Mouse (Mus musculus): ENCODE data around the gene Ttc16.

Gene Ttc16

GRCm38 (mm10) chr2:32741273-32742172 is 33.9 kb downstream of the Ttc16 start:
- DNase-seq = peak; percentile 83

GRCm38 (mm10) chr2:32740916-32741272 is 34.5 kb downstream of the Ttc16 start, which contains the start of gene 6330409D20Rik:
Gene 6330409D20Rik (minus strand): TSS chr2:32741016.
- no peak for DNase-seq

- no peak for DNase-seq
Observed at GRCm38 (mm10) chr2:32739311-32739710, 36.1 kb downstream of the Ttc16 start.

GRCm38 (mm10) chr2:32737008-32737407 is 38.4 kb downstream of the Ttc16 start:
- DNase-seq = no peak

GRCm38 (mm10) chr2:32736306-32736829 is 39.1 kb downstream of the Ttc16 start:
- no peak for DNase-seq

GRCm38 (mm10) chr2:32734933-32735332 is 40.5 kb downstream of the Ttc16 start:
- DNase-seq = no peak

GRCm38 (mm10) chr2:32734480-32734879 is 41.0 kb downstream of the Ttc16 start:
- no peak for DNase-seq

- no peak for DNase-seq
Observed at GRCm38 (mm10) chr2:32732695-32733094, 42.7 kb downstream of the Ttc16 start.

GRCm38 (mm10) chr2:32731911-32732310 is 43.5 kb downstream of the Ttc16 start:
- DNase-seq = no peak

GRCm38 (mm10) chr2:32730854-32731253 is 44.6 kb downstream of the Ttc16 start:
- no peak for DNase-seq

- DNase-seq = no peak
Observed at GRCm38 (mm10) chr2:32729547-32729946, 45.9 kb downstream of the Ttc16 start.

GRCm38 (mm10) chr2:32728463-32728862 is 47.0 kb downstream of the Ttc16 start:
- no peak for DNase-seq

- peak; percentile 94 for DNase-seq
Observed at GRCm38 (mm10) chr2:32727435-32727834, 48.0 kb downstream of the Ttc16 start.

- DNase-seq = no peak
Observed at GRCm38 (mm10) chr2:32724832-32725790, 50.3 kb downstream of the Ttc16 start.

GRCm38 (mm10) chr2:32724149-32724548 is 51.3 kb downstream of the Ttc16 start:
- no peak for DNase-seq

GRCm38 (mm10) chr2:32722581-32722980 is 52.9 kb downstream of the Ttc16 start:
- DNase-seq = no peak

GRCm38 (mm10) chr2:32722046-32722445 is 53.4 kb downstream of the Ttc16 start:
- DNase-seq = no peak

GRCm38 (mm10) chr2:32720681-32721229 is 54.7 kb downstream of the Ttc16 start, which contains the start of gene Sh2d3c:
Gene Sh2d3c (plus strand): TSS chr2:32721055.
- no peak for DNase-seq

- DNase-seq = no peak
Observed at GRCm38 (mm10) chr2:32720053-32720452, 55.4 kb downstream of the Ttc16 start.

GRCm38 (mm10) chr2:32718761-32719160 is 56.7 kb downstream of the Ttc16 start:
- DNase-seq = no peak

- peak; percentile 68 for DNase-seq
Observed at GRCm38 (mm10) chr2:32714987-32715425, 60.4 kb downstream of the Ttc16 start.

GRCm38 (mm10) chr2:32714117-32714986 is 61.1 kb downstream of the Ttc16 start:
- peak; percentile 73 for DNase-seq
